Mouse (Mus musculus): ENCODE measurements at regions not wholly inside any gene's neighbourhood (a gene's known extent, or its start where the extent isn't known, plus 50 kb on each side); places are given as distances from the start of the nearest gene placed in this dataset.

DNA sequence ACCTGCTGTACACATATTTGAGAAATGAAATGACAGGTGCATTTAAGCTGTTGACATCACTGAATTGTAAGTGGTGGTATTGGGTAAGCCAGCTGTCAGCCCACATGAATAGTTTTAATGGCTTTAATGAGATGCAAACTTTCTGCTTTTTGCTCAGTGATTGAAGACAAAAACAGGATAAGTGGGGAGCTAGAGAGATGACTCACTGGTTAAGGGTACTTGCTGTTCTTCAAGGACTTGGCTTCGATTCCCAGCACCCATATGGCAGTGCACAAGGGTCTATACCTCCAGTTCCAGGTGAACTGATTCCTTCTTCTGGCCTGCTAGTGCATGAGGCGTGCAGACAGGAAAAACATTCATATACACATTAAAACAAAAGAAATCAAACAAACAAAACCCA is 162.7 kb upstream of the Pex5l start:
- peak; percentile 63 for DNase-seq (ENCODE audit: low read depth, low spot score)

DNA sequence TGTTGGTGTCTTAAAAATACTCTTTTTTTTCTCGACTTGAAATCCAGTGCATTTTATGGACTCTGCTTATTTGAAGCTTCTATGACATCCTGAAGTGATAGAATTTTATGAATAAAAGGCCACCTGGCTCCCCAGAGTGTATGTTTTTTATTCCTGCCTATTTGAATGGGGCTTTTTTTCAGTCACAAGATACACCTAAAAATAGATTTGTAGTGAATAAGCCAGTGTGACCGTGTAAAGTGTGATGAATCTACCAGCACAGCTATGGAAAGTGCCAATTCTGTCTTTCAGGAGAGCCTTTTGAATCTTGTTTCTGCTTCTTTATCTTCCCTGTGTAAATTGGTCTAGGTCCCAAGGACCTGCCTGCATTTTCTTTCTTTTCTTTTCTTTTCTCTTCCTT is 119.8 kb upstream of the Pex5l start:
- DNase-seq (ENCODE audit: low read depth, low spot score) = peak; percentile 22

DNA sequence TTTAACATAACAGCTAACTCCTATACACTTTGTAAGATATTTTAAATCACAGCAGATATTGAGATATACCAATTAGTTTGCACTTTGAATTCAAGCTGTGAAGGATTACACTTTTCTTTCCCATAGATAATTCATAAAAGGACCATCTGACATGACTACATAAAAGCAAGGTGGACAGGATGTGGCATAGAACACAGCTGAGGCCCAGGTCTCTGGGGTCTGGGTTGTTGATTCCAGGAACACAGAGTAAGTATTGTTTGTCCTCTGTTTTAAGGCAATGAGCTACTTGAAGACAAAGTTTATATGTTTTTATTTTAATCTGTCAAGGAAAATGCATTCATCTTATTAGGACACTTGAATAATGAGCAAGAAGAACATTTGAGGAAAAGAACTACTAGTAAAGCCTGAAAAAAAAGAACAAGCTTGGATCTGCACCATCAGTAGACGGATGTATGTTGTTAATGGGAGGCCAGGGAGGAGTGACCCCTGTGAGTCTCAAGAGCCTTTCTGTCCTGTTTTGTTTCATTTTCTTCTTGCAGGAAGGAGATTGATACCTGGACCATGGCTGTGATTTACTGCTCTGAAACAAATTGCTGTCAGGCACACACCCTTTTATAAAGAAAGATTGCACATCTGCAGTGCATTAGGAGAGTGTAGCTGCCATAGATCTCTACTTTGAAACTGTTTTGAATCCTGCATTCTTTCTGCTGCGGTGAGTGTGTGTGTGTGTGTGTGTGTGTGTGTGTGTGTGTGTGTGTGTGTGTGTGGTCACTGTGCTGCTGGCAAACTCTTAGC is 76.4 kb upstream of the Pex5l start:
- no peak for DNase-seq (ENCODE audit: low read depth, low spot score)

DNA sequence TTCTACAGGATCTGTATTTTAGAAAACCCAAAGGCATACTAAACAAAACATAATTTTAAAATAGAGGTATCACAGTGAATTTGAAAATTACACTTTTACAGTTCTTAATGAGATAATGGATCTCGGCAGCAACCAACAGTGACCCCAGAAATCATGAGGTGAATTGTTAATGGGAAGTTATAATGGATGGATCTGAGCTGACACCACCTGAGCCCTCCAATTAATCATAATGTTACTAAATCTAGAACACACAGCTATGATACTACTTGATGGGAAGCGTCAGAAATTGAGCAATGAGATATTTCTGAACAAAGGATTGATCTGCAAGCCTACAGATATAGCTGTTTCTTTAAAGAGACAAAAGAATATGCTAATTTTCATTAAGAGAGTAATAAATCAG is 75.2 kb upstream of the Pex5l start:
- no peak for DNase-seq (ENCODE audit: low read depth, low spot score)

DNA sequence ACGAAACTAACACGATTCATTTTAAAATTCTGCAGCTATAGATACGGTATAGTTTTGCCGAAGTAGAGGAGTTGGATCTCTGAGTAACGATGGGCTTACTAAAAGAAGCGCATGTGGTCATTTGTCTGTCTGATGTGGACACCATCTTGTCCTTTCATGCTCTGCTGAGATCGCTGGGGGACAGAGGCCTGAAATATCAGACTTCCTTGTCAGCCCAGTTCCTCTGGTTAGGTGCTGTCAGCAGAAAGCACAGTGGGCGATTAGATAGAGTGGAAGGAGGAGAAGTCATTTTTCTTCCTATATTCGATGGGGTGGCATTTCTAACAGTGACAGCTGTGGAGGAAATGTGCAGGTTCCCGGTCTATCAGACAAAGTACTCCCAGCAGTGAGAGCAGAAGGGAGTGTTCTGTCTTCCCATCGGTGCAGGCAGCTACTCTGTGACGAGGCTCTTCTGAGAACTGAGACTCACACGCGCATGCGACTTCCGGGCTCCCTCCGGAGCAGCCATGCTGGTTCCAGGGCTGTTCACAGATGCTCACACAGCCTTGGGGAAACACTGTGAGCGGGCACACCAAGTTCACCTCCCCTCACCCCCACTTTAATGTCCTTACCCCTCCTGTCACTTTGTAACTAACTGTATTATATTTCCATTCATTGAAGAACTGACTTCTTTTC is 74.5 kb upstream of the Pex5l start:
- peak; percentile 52 for DNase-seq (ENCODE audit: low read depth, low spot score)

DNA sequence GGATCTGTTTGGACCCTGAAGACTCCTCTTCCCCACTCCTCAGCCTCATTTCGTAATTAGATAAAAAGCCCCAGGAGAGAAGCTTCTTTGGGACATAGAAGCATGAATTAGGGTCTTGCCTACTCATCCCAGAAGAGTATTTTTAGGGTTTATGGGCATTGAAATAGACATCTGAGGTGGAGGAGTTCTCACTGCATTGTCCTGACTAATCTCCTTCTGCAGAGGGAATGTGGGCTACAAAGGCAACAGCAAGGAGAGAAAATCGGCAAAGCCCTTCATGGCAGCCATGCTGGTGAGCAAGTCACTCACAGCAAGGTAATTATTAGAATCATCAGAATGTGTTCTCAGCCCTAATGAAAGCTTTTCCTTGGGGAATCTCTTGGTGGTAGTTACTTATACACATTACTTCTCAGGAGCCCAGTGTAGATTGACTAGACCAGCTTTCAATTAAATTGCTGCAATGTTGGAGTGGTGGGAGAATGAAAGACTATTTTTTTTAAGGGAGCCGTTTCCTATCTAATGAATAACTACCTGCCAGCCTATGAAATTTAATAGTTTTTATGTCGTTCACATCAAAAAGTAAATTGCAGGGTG is 68.3 kb upstream of the Pex5l start:
- peak; percentile 52 for DNase-seq (ENCODE audit: low read depth, low spot score)

Data from brain, adult 2 months (tissue).